Mouse (Mus musculus) hematopoietic multipotent progenitor cell, adult 10-12 weeks (in vitro differentiated cells): Measurements from ENCODE around the gene Il31ra. TPM values are rescaled to one million over a fixed set of nuclear protein-coding genes. Genes with fewer than 3 reads are reported as not detected.

ENCODE experiments used
- polyA plus RNA-seq: library from polyadenylated mRNA; stranded (reverse); fragments of >175 nt; gene quantifications from 2 replicates; pipeline ENCODE4 v1.2.3, GENCODE M21; 2012; ENCODE audit warnings: low replicate concordance

Gene Il31ra
- polyA plus RNA-seq, result 0.06 TPM in 1 of 2 replicates, not detected in the other

GRCm38 (mm10) chr13:112594260-112594659, at the start of gene Il31ra:
TSS of gene Il31ra (minus strand) at chr13:112594360.

Other genes with a start within 250 kb of the Il31ra start
- gene Il6st, start 130.3 kb downstream of the Il31ra start, polyA plus RNA-seq, result 6.9 and 10.2 TPM in 2 replicates
- gene Ddx4, start 58.1 kb upstream of the Il31ra start, polyA plus RNA-seq, result not detected in 2 replicates
- 2.6 and 3.8 TPM in 2 replicates for gene Slc38a9, start 66.4 kb upstream of the Il31ra start, polyA plus RNA-seq
- 7.7 and 10.7 TPM in 2 replicates for gene Plpp1, start 206.4 kb upstream of the Il31ra start, polyA plus RNA-seq